In the genomic region with DNA sequence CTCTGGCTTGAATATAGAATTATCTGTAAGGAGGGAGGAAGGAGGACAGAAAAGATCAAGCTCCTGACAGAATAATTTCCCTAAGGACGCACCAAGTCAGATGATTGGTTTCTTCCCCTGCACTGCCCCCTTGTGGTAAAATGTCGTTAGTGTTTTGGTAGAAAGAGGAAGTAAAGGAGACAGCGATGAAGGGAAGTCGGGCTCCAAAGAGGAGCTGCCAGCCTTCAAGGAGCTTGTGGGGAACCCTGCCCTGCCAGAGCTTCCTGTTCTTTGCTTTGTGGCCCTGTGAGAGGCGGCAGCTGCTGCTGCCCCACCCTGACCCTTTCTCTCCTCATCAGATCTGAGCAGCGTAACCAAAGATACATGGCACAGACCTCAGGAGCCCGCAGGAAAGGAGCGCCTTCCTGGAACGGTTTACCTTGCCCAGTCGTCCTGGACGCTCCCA, we compare ENCODE assay signal across 8 mouse cellular contexts. TPM values are rescaled to one million over a fixed set of nuclear protein-coding genes. Genes with fewer than 3 reads are reported as not detected.
DNase-seq lines count a peak whose midpoint lies in the region; ATAC-seq lines count a peak whose summit lies in the region.

No protein-coding gene starts in this region.

- under 1% methylated on average over 11 of the region's 11 CpGs for WGBS in lung, embryonic 16.5 days

- H3K27ac ChIP-seq in lung, embryonic 16.5 days (ENCODE audit: low read length) = peak overlapping the region; percentile 34

- peak overlapping the region; percentile 80 for H3K9ac ChIP-seq in lung, embryonic 16.5 days (ENCODE audit: low read length)

- H3K27me3 ChIP-seq in lung, embryonic 16.5 days (ENCODE audit: control insufficient read depth, insufficient read depth, low read depth, low read length) = no peaks in the 10 kb centered on the region

- no peaks in the 10 kb centered on the region for H3K9me3 ChIP-seq in lung, embryonic 16.5 days (ENCODE audit: control insufficient read depth, low read length)

- ATAC-seq in hematopoietic stem cell, adult 5-6 weeks (replicated peaks in 1 of 2; ENCODE audit: insufficient read depth in 1 of 2, low FRiP score in 2 of 2, low TSS enrichment in 1 of 2, low read depth in 1 of 2, poor library complexity in 2 of 2, severe bottlenecking in 2 of 2) = peak; percentile 95 to 98
- ATAC-seq in lung, embryonic 16.5 days (ENCODE audit: low read depth) = peak; percentile 79

- peak overlapping the region; percentile 71 for H3K4me3 ChIP-seq in lung, embryonic 16.5 days (ENCODE audit: low read length)

- 0 out of 2 replicates have a peak, but pooled peaks cover 8% of the 10 kb centered on the region for H3K4me1 ChIP-seq in lung, embryonic 16.5 days (replicated peaks; ENCODE audit: control insufficient read depth, insufficient read depth, low read length)

- H3K36me3 ChIP-seq in lung, embryonic 16.5 days (ENCODE audit: control insufficient read depth, insufficient read depth, low read length) = no peaks in the 10 kb centered on the region

- peak; percentile 91 for DNase-seq in MEL-GATA-1-ER (ENCODE audit: extremely low read depth, low read depth)
- DNase-seq in cerebellum, adult 8-10 months = peak; percentile 59
- peak; percentile 89 for DNase-seq in forelimb bud, embryonic 11.5 days (ENCODE audit: low read depth, low spot score)
- peak; percentile 67 for DNase-seq in layer of hippocampus, adult 9-10 months (ENCODE audit: low spot score)
- peak; percentile 52 for DNase-seq in ovary, postnatal 10 days (ENCODE audit: low spot score)
- peak; percentile 63 to 85 for DNase-seq in thymus, postnatal 10 days (ENCODE audit: low spot score in 2 of 2)

- H3K4me2 ChIP-seq in lung, embryonic 16.5 days (ENCODE audit: low read depth, low read length) = peak overlapping the region; percentile 98

RNA-seq across cellular contexts. Expression of a gene that starts 28.4 kb away (rescaled TPM):
- not detected in 2 replicates for total RNA-seq in hematopoietic stem cell, adult 5-6 weeks (2017)
- not detected in 2 replicates for polyA plus RNA-seq in lung, embryonic 16.5 days (2015; fragmentation: Nextera tagmentation; extraction: Ambion mirVana)

Comparison
In these comparisons a context has a peak if more than half of its experiments do, and no peak if none do; other contexts are left out.
1. Peak in every context shown above with its lines: DNase-seq, ATAC-seq, H3K4me3 ChIP-seq and H3K27ac ChIP-seq.